Mouse (Mus musculus) liver, adult 2 months (tissue): Measurements from ENCODE around the gene Tmem37. TPM values are rescaled to one million over a fixed set of nuclear protein-coding genes. Genes with fewer than 3 reads are reported as not detected.

ENCODE experiments used
- DNase-seq: peaks from one replicate; pipeline ENCODE4 v3.0.0-alpha.2; 2011; ENCODE audit warnings: low read depth, low spot score; ENCODE audit errors: extremely low read depth
- H3K27ac ChIP-seq: fragments of 200-500 bp; replicated peaks from 2 replicates; pipeline ENCODE4 v1.5.1; 2012; ENCODE audit warnings: low read depth, mild to moderate bottlenecking, control low read depth, inconsistent platforms, low read length; ENCODE audit not compliant: insufficient read depth
- H3K27me3 ChIP-seq: fragments of 200-500 bp; 2 replicates; pipeline ENCODE4 v1.6.1; 2012; ENCODE audit warnings: mild to moderate bottlenecking, moderate library complexity, low read length, inconsistent platforms; ENCODE audit not compliant: control insufficient read depth, insufficient read depth
- H3K36me3 ChIP-seq: fragments of 200-500 bp; 2 replicates; pipeline ENCODE4 v1.6.1; 2012; ENCODE audit warnings: low read length, inconsistent platforms; ENCODE audit not compliant: control insufficient read depth, insufficient read depth
- H3K4me1 ChIP-seq: fragments of 200-500 bp; 2 replicates; pipeline ENCODE4 v1.6.1; 2011; ENCODE audit warnings: low read length; ENCODE audit not compliant: control insufficient read depth, insufficient read depth
- H3K4me3 ChIP-seq: fragments of 200-500 bp; 2 replicates; pipeline ENCODE4 v1.5.1; 2011; ENCODE audit warnings: low read depth, mild to moderate bottlenecking, control low read depth, low read length, moderate library complexity; ENCODE audit not compliant: insufficient read depth
- H3K79me2 ChIP-seq: fragments of 200-500 bp; 2 replicates; pipeline ENCODE4 v1.6.1; 2012; ENCODE audit warnings: inconsistent platforms, mild to moderate bottlenecking, low read length, moderate library complexity; ENCODE audit not compliant: control insufficient read depth, insufficient read depth
- H3K9ac ChIP-seq: fragments of 200-500 bp; 2 replicates; pipeline ENCODE4 v1.6.1; 2012; ENCODE audit warnings: low read depth, mild to moderate bottlenecking, control low read depth, inconsistent platforms, low read length
- CTCF ChIP-seq: fragments of 200-500 bp; IDR thresholded peaks from 2 replicates; pipeline ENCODE4 v1.5.1; 2011; ENCODE audit warnings: low read depth, low read length, control low read depth
- POLR2A ChIP-seq: fragments of 200-500 bp; IDR thresholded peaks from 2 replicates; pipeline ENCODE4 v1.6.1; 2011; ENCODE audit warnings: low read length, control low read depth; ENCODE audit not compliant: insufficient read depth; ENCODE audit errors: extremely low read depth
- WGBS: fragments of 180-500 bp; shearing (Covaris S2); methylation state at CpG from one replicate; pipeline ENCODE4 v1.1.7; 2018; 5-methylcytosine and 5-hydroxymethylcytosine counted together
- polyA plus RNA-seq: library from polyadenylated mRNA; depleted of rRNA; stranded (reverse); fragments of >200 nt; gene quantifications from 2 replicates; pipeline ENCODE4 v1.2.3, GENCODE M21; 2012
- total RNA-seq: library from RNA; depleted of rRNA; stranded (reverse); fragments of >200 nt; gene quantifications from 2 replicates; pipeline ENCODE4 v1.2.3, GENCODE M21; 2014

Tmem37 gene
- total and polyA plus RNA-seq, 2 experiments, result 64.9 to 172 TPM

- no peak overlapping the region for H3K4me3 ChIP-seq
- WGBS, result 27% methylated on average over 8 of the region's 8 CpGs
- peaks cover 55% of the 10 kb centered on the region for H3K4me1 ChIP-seq
- TF ChIP-seq CTCF (no peak), POLR2A (no peak)
- peaks cover 7% of the 10 kb centered on the region; the same call in 1 of the 2 replicates for H3K79me2 ChIP-seq
- no peak overlapping the region for H3K9ac ChIP-seq
- no peaks in the 10 kb centered on the region for H3K27me3 ChIP-seq
- peaks cover 7% of the 10 kb centered on the region for H3K36me3 ChIP-seq
- peak; percentile 89 for DNase-seq
- H3K27ac ChIP-seq, result peak overlapping the region; percentile 34
These were observed 7.7 kb downstream of the Tmem37 start for GRCm38 (mm10) chr1:120066159-120066558.

- no peak overlapping the region for H3K4me3 ChIP-seq
- H3K27me3 ChIP-seq, result no peaks in the 10 kb centered on the region
- peaks cover 49% of the 10 kb centered on the region for H3K4me1 ChIP-seq
- WGBS, result 26% methylated on average over 11 of the region's 11 CpGs
- peak; percentile 88 for DNase-seq
- no peaks in the 10 kb centered on the region for H3K79me2 ChIP-seq
- peak overlapping the region; percentile 46; the same call in 1 of the 2 replicates for H3K9ac ChIP-seq
- H3K36me3 ChIP-seq, result peaks cover 7% of the 10 kb centered on the region
- no peak for TF ChIP-seq POLR2A
- no peak for TF ChIP-seq CTCF
- H3K27ac ChIP-seq, result peak overlapping the region; percentile 84
These were observed 9.7 kb downstream of the Tmem37 start for GRCm38 (mm10) chr1:120064036-120064682.

GRCm38 (mm10) chr1:120062231-120062630 lies 11.6 kb downstream of the Tmem37 start:
- Histone ChIP-seq H3K36me3 (no peaks in the 10 kb centered on the region; the same call in none of the 2 replicates), H3K79me2 (no peaks in the 10 kb centered on the region), H3K4me1 (peaks cover 44% of the 10 kb centered on the region), H3K27me3 (no peaks in the 10 kb centered on the region), H3K4me3 (no peak overlapping the region), H3K9ac (no peak overlapping the region), H3K27ac (no peak overlapping the region)
- peak; percentile 83 for DNase-seq
- WGBS, result 57% methylated on average over 7 of the region's 7 CpGs
- TF ChIP-seq POLR2A (no peak), CTCF (no peak)

- Histone ChIP-seq H3K27ac (no peak overlapping the region), H3K9ac (no peak overlapping the region), H3K4me1 (peaks cover 34% of the 10 kb centered on the region), H3K4me3 (no peak overlapping the region), H3K27me3 (no peaks in the 10 kb centered on the region), H3K79me2 (no peaks in the 10 kb centered on the region), H3K36me3 (no peaks in the 10 kb centered on the region)
- DNase-seq, result peak; percentile 93
- TF ChIP-seq POLR2A, result no peak
- TF ChIP-seq CTCF, result no peak
- 40% methylated on average over 5 of the region's 5 CpGs for WGBS
These were observed 13.2 kb downstream of the Tmem37 start for GRCm38 (mm10) chr1:120060687-120061086.

GRCm38 (mm10) chr1:120057674-120058430 lies 16.0 kb downstream of the Tmem37 start:
- WGBS, result 67% methylated on average over 8 of the region's 8 CpGs
- TF ChIP-seq POLR2A (no peak), CTCF (no peak)
- no peak overlapping the region for H3K9ac ChIP-seq
- no peak overlapping the region for H3K27ac ChIP-seq
- H3K27me3 ChIP-seq, result no peaks in the 10 kb centered on the region
- no peak for DNase-seq
- peaks cover 14% of the 10 kb centered on the region; the same call in 1 of the 2 replicates for H3K4me1 ChIP-seq
- H3K79me2 ChIP-seq, result no peaks in the 10 kb centered on the region
- H3K4me3 ChIP-seq, result no peak overlapping the region
- H3K36me3 ChIP-seq, result no peaks in the 10 kb centered on the region

- no peaks in the 10 kb centered on the region for H3K36me3 ChIP-seq
- H3K27me3 ChIP-seq, result no peaks in the 10 kb centered on the region
- peak; percentile 39 for DNase-seq
- no peak for TF ChIP-seq POLR2A
- TF ChIP-seq CTCF, result no peak
- no peak overlapping the region for H3K9ac ChIP-seq
- H3K27ac ChIP-seq, result no peak overlapping the region
- H3K79me2 ChIP-seq, result no peaks in the 10 kb centered on the region
- H3K4me1 ChIP-seq, result peaks cover 9% of the 10 kb centered on the region; the same call in 1 of the 2 replicates
- no peak overlapping the region for H3K4me3 ChIP-seq
- WGBS, result 62% methylated on average over 14 of the region's 14 CpGs
These were observed 16.8 kb downstream of the Tmem37 start for GRCm38 (mm10) chr1:120057044-120057443.
